Mouse (Mus musculus) kidney, adult 10 weeks (tissue): ENCODE measurements around the gene Bcorl1. TPM values are rescaled to one million over a fixed set of nuclear protein-coding genes. Genes with fewer than 3 reads are reported as not detected.

Experiments used
- polyA plus RNA-seq: library from polyadenylated mRNA; stranded (reverse); fragments of 350-450 nt; fragmentation: Illumina TruSeq; extraction: RNeasy Lipid Tissue Mini Kit (QIAGEN cat#74804); gene quantifications from one replicate; pipeline ENCODE4 v1.2.3, GENCODE M21; 2014; ENCODE audit warnings: low read depth, low replicate concordance

The Bcorl1 gene
- polyA plus RNA-seq: 0.57 TPM

GRCm38 (mm10) chrX:48341141-48341540 lies at the start of gene Bcorl1:
Gene Bcorl1 (plus strand): TSS chrX:48341358.

Other genes with a start within 250 kb of the Bcorl1 start
- gene Xpnpep2, start 232.6 kb upstream of the Bcorl1 start, polyA plus RNA-seq: 4.6 TPM
- 0.20 TPM for gene Sash3, start 194.9 kb upstream of the Bcorl1 start, polyA plus RNA-seq
- gene Zdhhc9, start 132.5 kb upstream of the Bcorl1 start, polyA plus RNA-seq: 76.4 TPM
- gene Utp14a, start 84.5 kb upstream of the Bcorl1 start, polyA plus RNA-seq: 15.2 TPM
- 1.7 TPM for gene Elf4, start 121.8 kb downstream of the Bcorl1 start, polyA plus RNA-seq
- 203 TPM for gene Aifm1, start 172.2 kb downstream of the Bcorl1 start, polyA plus RNA-seq
- gene Rab33a, start 177.9 kb downstream of the Bcorl1 start, polyA plus RNA-seq: not detected